Mouse (Mus musculus): ENCODE results near the gene Efcab6. TPM values are rescaled to one million over a fixed set of nuclear protein-coding genes. Genes with fewer than 3 reads are reported as not detected.
A peak's percentile ranks its signal among the peaks of the same experiment; 100 is the strongest.

Gene Efcab6
- total RNA-seq, 2 experiments from 2014 or later: 5.0 to 8.1 TPM

DNA sequence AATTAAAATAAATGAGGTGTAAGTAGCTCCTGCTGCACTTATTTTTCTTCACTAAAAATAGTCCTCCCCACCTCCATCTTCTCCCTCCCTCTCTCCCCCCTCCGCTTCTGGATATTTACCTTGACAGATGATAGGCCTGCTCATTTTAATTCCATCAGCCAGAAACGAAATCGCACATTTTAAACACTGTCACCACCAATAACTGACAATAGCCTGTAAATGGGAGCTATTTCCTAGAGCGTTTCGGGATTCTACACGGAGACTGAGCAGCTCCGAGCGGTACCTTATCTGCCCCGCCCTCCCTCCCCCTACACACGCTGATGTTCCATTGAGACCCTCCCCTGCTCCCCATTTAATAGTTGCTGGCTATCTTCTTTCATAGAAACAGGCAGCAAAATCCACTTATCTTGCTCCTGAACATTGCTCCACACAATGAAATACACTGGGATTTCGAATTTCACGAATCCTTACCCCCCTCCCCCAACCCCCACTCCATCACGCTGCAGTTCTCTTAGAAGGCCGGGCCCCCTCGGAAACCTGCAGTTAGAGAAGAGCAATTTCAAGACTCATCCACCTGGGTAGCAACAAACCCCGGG, 4.4 kb upstream of the Efcab6 start:
- no peak for DNase-seq (ENCODE audit: low spot score in 2 of 2)

DNA sequence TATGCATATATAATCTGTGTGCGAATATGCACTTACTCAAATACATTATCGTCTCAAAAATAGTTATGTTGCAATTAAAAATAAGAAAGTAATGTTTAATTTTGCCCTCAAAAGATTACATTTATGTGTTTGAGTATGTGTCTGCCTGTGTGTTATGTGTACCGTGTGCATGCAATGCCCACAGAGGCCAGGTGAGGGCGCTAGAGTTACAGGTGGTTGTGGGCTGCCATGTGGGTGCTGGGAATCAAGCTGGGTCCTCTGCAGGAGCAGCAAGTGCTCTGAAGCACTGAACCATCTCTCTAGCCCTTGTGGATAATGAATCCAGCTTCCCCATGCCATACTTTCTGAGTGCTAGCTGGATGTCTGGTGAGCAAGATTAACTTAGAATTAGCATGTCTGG, 522 bp upstream of the Efcab6 start:
- DNase-seq (ENCODE audit: low spot score in 2 of 2): no peak

DNA sequence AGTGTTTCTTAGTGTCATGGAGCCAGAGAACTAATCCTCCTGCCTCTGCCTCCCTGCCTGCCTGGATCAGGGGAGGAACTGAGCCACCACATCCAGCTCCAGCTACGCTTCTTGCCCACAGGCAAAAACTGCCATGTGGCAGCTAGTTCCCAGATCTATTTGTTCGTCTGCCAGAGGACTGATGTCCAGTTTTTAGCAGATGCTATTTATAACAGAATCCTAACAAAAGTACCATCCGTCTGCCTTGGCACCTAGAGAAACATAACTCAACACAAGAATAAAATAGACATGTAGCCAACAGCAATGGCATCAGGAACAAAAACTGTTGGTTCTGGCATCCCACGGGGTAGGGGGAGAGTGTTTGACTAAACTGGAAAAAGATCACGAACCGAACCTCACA, 6.3 kb downstream of the Efcab6 start:
- DNase-seq (ENCODE audit: low spot score in 2 of 2): no peak

DNA sequence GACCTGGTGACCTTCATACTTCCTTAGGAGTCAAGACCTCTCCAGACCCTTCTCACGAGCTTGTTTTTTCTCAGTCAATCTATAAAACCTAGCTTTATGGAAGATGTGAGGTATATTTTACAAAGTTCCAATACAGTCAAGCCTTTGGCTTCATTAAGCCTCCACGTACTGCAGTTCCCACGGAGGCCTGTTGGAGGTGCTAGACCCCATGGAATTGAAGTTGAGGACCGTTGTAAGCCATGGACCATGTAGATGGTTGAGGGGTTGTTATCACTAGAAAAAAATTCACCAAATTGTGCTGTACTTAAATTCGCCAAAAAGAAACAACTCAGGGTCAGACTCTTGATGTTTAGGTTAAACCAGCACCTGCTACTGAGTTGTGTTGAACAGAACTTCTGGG, 9.1 kb downstream of the Efcab6 start:
- DNase-seq (ENCODE audit: low spot score in 2 of 2): no peak

DNA sequence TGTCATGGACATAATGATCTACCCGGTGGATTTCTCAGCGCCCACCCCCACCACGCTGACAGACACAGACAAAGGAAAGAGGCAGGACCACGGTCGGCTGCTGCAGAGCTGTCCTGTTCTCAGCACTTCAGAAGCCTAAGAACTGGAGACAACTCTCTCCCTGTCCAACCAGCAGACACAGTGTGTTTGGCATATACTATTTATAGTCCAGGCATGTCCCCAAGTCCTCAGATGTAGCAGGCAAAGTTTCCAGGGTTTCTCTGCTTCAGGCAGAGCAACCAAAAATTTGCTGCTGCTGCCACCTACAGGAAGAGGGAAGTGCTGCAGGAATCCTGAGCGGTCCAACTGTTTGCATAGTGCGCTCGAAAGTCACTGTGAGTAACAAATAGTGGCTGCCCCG, 11.3 kb downstream of the Efcab6 start:
- peak; percentile 55 to 72 for DNase-seq (ENCODE audit: low spot score in 2 of 2)

DNA sequence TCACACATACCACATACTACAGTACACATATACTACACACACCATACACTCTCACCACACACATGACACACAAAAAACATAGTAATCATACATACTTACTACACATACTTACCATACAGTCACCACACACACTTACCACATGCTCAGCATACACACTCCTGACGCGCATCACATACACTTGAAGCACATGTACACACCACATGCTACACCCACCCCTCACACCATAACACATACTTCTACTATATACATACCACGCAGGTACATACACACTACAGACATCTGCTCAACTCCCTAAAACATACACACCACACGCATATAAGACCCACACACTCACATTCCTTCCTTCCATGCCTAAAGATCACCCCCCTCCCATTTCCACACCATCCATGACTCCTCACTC, 11.9 kb downstream of the Efcab6 start:
- no peak for DNase-seq (ENCODE audit: low spot score in 2 of 2)

DNA sequence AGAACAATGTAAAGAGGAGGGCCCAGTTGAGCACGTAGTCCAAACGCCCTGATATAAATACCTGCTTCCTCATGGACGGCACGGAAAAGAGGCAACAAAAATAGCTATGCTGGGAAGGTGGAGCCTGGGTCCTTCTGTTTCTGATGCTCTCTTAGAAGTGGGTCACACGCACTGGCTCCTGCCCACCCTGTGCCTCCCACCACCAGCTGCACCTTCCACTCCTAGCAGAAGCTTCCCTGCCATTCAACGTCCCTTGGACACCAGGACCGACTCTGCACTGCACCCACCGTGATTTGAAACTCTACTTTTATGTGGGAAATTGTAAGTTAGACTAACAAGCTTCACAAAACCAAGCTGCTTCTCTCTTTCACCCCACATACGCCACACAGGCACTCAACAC, 12.8 kb downstream of the Efcab6 start:
- DNase-seq (ENCODE audit: low spot score in 2 of 2): no peak

DNA sequence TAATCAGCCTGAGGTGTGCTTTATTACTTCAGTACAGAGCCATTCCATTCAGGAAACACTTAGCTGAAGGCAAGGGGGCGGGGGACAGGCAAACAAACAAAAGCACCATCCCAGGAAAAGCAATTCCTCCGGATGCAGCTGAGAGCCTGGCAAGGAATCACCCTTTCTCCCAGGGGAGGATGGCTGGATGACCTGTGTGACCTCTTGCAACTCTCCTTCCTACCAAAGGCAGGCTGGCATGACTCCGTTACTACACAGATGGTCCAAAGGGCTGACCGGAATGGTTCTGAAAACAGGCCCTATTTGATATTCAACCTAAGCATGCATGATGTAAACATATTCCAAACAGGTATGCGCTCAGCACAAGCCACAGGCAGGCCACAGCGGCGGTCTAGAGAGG, 15.6 kb downstream of the Efcab6 start:
- no peak for DNase-seq (ENCODE audit: low spot score in 2 of 2)

DNA sequence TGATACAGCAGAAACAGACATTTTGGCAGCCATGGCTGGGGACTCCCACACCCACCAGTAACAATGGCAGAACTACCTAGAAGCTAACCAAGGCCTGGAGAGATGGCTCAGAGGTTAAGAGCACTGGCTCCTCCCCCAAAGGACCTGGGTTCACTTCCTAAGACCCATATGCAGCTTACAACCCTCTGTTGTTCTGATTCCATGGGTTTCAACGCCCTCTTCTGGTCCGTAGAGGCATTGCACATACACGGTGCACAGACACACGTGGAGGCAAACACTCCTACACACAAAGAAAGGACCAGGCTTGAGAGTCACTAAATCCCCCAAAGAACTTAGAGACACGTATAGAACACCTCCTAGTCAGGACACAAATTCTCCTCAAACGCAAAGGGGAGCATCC, 19.6 kb downstream of the Efcab6 start:
- no peak for DNase-seq (ENCODE audit: low spot score in 2 of 2)

DNA sequence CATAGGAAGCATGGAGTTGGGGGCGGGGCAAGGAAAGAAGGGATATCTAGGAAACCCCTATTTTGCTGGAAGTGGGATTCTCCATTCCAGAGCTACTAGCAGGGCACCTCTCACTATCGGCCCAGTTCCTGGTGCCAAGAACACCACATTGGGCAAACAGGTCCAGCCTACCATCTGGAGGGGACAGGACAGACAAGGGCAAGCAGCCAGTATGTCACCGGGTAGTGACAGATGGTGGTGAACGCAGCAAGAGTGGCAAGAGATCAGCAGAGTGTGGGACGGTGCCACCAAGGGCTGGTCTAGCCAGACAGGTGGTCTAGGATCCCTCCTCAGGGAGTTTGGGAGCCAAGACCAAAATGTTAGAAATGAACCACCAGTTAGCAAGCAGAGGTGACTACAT, 28.1 kb downstream of the Efcab6 start:
- DNase-seq (ENCODE audit: low spot score in 2 of 2): no peak

DNA sequence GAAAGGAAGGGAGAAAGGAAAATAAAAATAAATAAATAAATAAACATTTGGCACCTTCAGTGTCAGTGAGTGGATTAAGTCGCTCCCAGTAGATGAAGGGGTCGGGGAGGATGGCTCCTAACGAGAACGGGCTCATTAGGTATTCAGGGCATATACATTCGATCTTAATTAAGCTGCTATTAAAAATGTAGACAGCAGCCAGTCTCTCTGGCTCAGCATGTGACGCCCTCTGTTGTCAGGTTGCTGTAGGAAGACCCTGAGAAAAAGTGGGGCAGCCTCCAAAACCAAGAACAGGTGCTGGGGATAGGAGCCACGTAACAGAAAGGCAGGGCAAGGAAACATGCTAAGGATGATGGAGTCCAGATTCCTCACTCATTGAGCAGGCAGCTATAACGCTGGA, 39.5 kb downstream of the Efcab6 start:
- no peak for DNase-seq (ENCODE audit: low spot score in 2 of 2)

DNA sequence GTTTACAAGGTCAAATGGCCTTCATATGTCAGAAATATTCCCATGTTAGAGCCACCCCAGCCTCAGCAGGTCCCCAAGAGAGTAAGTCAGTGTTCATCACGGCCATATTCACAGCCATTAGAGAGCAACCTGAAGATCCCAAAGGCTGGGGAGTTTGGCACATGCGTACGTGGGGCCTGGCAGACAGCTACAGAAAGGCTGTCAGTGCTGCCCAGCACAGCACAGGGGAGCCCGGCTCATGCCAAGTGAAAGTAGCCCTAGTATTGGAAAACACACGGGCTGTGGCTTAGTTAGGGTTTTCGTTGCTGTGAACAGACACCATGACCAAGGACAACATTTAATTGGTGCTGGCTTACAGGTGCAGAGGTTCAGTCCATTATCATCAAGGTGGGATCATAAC, 40.3 kb downstream of the Efcab6 start:
- no peak for DNase-seq (ENCODE audit: low spot score in 2 of 2)

DNA sequence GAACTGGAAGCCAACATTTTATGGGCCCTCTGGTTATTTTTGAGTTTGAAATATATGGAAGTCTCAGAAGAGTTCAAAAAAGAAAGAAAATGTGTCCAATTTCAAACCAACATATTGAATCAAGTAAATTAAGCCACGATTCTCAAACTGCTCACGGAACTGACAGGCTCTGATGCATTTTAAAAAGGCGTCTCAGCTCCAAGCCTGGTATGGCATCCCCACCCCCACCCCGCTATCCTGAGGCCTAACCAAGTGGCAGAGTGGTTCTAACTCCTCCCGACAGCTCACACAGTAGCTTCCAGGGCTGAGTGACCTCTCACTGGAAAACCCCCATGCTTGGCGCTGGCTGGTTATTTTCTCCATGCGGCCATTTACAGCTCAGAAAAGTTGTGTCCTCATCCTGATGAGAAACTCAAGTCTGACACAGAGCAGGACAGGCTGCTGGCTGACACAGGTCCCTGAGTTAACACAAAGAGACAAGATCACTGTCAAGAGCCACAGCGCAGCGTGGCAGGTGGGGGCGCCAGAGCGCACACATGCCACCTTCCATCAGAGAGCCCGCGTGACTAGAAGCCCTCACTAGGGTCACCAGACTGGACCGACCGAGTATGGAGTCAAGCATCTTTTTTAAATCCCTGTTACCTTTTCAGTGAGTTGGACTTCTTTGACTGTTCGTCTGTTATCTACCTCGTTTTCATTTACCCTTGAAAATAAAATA, 55.7 kb downstream of the Efcab6 start:
- DNase-seq (ENCODE audit: low spot score in 2 of 2): no peak

DNA sequence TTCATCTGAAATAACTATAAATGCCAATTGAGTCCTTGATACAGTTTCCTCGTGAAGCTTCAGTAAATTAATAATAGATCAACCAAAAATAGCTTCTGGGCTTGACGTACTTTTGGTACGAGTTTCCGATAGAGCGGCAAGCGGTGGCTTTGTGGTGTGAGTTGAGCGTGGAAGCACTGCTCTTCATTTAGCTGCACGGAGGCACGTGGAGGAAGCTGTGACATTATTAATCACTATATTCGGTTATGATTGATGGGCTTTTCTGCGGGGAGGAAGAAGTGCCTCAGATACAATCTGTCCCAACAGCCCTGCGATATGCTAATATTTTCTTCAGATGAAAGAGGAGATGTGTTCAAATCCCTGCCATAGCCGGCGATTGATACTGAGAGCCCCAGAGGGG, 60.9 kb downstream of the Efcab6 start:
- no peak for DNase-seq (ENCODE audit: low spot score in 2 of 2)

DNA sequence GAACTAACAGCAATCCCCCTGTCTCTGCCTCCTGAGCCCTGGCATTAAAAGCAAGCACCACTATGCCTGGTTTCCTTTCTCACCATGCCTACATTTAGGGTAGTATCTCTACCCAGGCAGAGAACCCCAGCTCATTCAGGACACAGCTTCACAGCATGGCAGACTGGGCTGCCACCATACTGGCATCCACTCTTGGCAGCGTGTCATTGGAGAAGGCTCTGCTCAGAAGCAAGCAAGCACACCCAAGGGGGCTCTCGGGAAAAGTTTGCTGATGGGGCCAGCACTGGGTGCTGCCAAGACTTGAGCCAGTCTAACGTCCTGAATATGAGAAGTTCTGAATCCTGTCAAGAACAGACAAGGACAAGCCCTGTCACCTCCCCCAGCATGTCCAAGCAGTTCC, 66.1 kb downstream of the Efcab6 start:
- DNase-seq (ENCODE audit: low spot score in 2 of 2): no peak

DNA sequence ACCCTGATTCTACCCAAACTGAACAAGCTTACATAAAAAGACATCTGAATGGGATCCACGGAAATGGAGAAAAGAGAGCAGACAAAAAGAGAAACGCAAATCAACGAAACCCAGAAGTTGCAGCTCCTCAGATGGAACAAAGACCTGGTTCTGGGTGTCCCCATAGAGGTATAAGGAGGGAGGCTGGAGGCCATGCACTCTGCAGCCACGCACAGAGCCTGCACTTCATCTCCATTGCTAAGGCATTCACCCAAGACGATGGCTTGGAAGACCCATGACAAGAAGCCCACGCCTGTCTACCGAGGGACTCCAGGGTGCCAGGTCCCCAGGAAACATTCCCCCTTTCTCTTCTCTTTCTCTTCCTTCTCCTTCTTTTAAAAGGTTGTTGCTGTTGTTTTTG, 66.6 kb downstream of the Efcab6 start:
- no peak for DNase-seq (ENCODE audit: low spot score in 2 of 2)

DNA sequence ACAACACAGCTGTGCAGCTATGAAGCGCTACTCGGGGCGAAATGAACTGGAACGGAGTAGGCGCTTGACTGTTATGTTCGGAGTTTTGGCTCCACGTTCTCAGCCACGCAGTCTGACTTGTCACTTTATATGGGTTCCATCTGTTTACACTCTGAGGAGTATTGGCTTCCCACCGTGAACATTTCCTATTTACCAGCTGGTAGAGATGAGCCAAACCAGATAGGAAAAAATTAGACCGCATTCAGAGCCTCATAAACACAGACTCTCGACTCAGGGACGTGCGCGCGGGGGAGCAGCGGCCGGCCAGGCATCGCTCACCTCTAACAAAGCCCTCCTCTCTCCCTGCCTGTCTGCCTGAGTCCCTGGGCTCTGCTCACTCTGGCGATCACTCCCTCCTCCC, 67.1 kb downstream of the Efcab6 start:
- no peak for DNase-seq (ENCODE audit: low spot score in 2 of 2)

DNA sequence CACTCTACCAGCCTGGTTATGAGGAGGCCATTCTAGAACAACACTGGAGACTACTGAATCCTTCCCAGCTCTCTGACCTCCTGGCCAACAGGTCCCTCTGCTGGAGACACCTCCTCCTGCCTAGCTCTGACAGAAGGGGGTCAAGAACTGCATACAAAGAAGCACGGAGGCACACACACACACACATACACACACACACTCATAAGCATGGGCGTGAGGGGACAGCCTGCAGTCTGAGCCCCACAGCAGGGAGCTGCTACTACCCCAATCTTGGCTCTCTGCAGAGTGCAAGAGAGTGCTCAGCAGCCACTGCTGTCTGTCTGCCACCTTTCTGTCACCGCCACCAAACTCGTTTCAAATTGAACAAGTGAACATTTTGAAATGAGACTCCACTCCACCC, 67.6 kb downstream of the Efcab6 start:
- DNase-seq (ENCODE audit: low spot score in 2 of 2): no peak

DNA sequence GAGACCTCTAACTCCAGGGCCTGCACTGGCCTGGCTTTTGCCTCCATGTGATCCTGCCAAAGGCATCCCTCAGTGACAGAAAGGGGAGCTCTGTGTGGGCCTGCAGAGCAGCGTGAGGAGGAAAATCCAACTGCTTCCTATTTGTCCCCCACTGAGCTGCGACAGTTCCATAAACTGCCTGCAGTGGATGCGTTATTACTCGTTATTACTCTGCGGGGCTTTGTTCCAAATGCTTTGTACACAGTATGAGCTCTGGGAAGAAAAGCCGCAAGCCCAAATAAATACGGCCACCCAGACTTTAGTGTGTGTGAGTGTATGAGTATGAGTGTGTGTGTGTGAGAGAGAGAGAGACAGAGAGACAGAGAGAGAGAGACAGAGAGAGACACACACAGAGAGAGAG, 68.3 kb downstream of the Efcab6 start:
- no peak for DNase-seq (ENCODE audit: low spot score in 2 of 2)

DNA sequence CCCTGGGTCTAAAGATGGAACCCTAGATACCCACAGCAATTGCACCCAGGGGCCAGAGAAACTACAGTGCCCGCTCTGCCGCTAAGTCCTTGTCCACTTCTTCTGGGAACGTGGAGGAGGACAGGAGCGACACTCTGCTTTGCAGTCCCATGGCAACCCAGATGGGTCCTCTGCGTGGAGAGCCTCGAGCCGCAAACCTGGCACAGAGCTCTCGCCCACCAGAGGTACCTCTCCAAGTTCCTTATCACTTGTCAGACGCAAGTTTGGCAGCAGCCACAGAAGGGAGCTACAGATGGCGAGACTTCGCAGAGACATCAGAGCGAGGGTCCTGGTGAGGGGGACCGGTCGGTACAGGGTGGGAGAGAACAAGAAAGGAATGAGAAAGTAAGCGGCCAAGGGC, 73.0 kb downstream of the Efcab6 start:
- no peak for DNase-seq (ENCODE audit: low spot score in 2 of 2)

DNA sequence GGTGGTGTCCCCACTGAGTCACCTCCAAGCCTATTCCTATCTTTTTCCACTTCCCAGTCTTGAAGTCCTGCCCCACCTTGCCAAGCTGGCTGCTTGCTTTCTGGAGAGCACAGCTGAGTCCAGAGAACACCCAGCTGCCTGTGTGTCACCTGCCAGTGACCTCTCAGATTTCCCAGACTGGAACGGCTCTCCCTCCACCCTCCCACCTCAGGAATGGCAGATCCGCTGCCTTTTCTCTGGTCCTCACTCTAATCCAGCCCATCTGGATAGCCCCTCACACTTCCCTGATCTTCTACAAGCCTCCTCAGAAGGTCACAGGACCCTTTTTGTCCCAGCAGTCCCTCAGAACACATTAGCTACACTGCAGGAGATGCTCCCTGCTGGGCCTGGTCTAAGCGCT, 73.7 kb downstream of the Efcab6 start:
- DNase-seq (ENCODE audit: low spot score in 2 of 2): peak in 1 of 2 experiments; percentile 31

DNA sequence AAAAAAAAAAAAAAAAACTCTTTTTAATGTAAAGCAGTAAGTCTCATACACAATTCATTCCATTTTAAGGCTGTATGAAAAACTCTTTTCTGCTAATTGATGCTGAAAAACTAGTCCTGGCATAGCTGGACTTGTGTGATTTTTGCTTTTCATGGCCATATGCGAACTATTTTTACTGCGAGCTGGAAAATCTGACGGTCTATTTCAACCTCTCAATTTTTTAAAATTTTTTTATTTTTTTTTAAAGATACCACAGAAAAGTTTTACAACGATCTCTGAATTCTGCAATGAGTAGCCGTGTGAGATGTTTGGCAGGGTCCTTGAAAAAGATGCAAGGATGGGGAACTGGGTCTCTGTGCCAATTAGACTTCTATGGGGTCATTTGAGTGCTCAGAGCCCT, 75.9 kb downstream of the Efcab6 start:
- DNase-seq (ENCODE audit: low spot score in 2 of 2): no peak

DNA sequence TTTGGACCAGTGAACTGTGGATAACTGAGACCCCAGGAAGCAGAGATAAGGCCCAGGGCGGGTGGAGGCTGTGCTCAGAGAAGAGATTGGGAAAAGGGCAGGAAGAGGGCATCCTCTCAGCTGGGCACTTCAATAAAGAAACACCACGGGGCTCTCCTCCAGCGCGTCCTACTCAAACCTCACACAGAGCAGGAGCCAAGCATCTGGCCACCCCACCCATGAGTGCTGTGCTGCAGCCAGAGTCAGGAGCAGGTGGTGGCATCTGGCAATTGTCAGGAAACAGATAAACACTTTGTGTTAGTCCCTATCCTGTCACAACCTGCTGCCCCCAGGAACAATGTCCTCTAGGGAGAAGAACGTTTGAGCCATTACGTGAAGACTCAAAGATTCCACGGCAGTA, 77.1 kb downstream of the Efcab6 start:
- no peak for DNase-seq (ENCODE audit: low spot score in 2 of 2)

Measured in gastrocnemius, postnatal 4 days (tissue).